Mouse (Mus musculus) E14TG2a.4 (cell line): ENCODE data around the gene Slc12a4.

Source experiments
- H3K27me3 ChIP-seq: 2 replicates; pipeline ENCODE4 v1.6.1; 2014; ENCODE audit warnings: low read length, control low read depth; ENCODE audit not compliant: insufficient read depth
- H3K36me3 ChIP-seq: 2 replicates; pipeline ENCODE4 v1.6.1; 2014; ENCODE audit warnings: low read length, control low read depth; ENCODE audit not compliant: insufficient read depth
- H3K4me1 ChIP-seq: replicated peaks from 2 replicates; pipeline ENCODE4 v1.6.1; 2014; ENCODE audit warnings: low read depth, low read length, control low read depth
- H3K4me3 ChIP-seq: replicated peaks from 2 replicates; pipeline ENCODE4 v1.5.1; 2014; ENCODE audit warnings: mild to moderate bottlenecking, low read length
- H3K9me3 ChIP-seq: 2 replicates; pipeline ENCODE4 v1.6.1; 2014; ENCODE audit warnings: low read length, control low read depth
- CTCF ChIP-seq: conservative IDR thresholded peaks from 2 replicates; pipeline ENCODE4 v1.5.1; 2014; ENCODE audit warnings: low read length
- NANOG ChIP-seq: IDR thresholded peaks from 2 replicates; pipeline ENCODE4 v1.6.1; 2014; ENCODE audit warnings: borderline replicate concordance, low read length, mixed read lengths
- POU5F1 ChIP-seq: IDR thresholded peaks from 2 replicates; pipeline ENCODE4 v1.6.1; 2014; ENCODE audit warnings: low read length, borderline replicate concordance

Gene Slc12a4

DNA sequence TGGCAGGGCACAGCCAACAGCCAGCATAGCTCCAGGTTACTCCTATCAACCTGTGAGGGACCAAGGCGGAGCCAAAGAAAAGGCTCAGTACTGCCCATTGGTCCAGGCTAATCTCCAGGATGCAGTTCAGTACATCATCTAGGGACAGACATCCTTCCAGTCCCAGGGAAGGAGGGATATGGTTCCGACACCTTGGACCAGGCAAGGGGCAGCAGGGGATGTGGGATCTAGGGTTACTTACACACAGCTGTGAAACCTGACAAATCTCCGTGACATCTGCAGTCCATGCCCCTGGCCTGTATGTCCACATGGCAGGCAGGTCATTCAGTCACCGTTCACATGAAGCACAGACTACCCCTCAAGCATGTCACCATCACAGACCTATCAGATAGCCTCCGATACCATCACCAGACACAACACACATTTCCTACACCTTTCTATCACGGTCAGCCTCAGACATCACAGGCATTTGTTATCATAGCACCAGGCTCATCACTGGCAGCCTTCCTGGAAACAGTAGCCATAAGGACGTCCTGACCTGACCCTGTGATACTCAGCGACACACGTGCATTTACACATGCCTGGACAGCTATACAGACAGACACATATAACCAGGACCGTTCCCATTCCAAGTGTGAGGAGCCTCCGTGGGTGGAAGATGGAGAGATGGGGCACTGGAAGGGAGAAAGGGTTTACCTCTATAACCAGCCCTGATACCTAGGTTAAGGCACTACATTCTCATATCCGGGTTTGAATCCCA, 1.2 kb downstream of the Slc12a4 start:
- Histone ChIP-seq H3K4me3 (peak overlapping the region; percentile 94), H3K27me3 (peaks cover 6% of the 10 kb centered on the region; the same call in 1 of the 2 replicates), H3K9me3 (no peaks in the 10 kb centered on the region), H3K4me1 (peaks cover 89% of the 10 kb centered on the region), H3K36me3 (peaks cover 16% of the 10 kb centered on the region)
- TF ChIP-seq POU5F1 (no peak), CTCF (no peak), NANOG (no peak)

GRCm38 (mm10) chr8:105961536-105961935, 4.4 kb downstream of the Slc12a4 start:
- Histone ChIP-seq H3K27me3 (peaks cover 4% of the 10 kb centered on the region; the same call in 1 of the 2 replicates), H3K36me3 (peaks cover 46% of the 10 kb centered on the region), H3K4me1 (peaks cover 73% of the 10 kb centered on the region), H3K9me3 (no peaks in the 10 kb centered on the region), H3K4me3 (peak overlapping the region; percentile 69)
- TF ChIP-seq CTCF (no peak), NANOG (no peak), POU5F1 (no peak)

GRCm38 (mm10) chr8:105961101-105961500, 4.8 kb downstream of the Slc12a4 start:
- H3K4me3 ChIP-seq = peak overlapping the region; percentile 69
- no peaks in the 10 kb centered on the region for H3K9me3 ChIP-seq
- H3K4me1 ChIP-seq = peaks cover 69% of the 10 kb centered on the region
- TF ChIP-seq POU5F1 (no peak), CTCF (no peak), NANOG (no peak)
- peaks cover 4% of the 10 kb centered on the region; the same call in 1 of the 2 replicates for H3K27me3 ChIP-seq
- H3K36me3 ChIP-seq = peaks cover 50% of the 10 kb centered on the region

DNA sequence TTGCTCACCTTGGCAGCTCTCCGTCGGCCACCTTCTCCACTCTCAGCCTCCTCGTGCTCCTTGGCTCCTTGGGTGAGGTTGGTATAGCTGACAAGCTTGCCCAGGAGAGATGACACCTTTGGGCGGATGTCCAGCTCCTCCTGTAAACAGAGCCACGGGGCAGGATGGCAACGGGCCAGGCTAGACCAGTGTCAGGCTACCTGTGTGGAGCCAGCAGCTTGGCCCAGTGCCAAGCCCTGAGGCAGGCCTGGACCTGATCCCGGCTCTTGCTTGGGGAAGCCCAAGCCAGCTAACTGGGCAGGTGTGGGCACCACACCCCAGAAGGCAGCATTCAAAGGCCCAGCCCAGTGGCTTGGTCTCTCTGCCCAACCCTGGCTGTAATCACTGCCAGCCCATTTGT, 6.5 kb downstream of the Slc12a4 start:
- Histone ChIP-seq H3K4me1 (peaks cover 68% of the 10 kb centered on the region), H3K36me3 (peaks cover 67% of the 10 kb centered on the region), H3K9me3 (no peaks in the 10 kb centered on the region), H3K4me3 (no peak overlapping the region), H3K27me3 (no peaks in the 10 kb centered on the region)
- no peak for TF ChIP-seq CTCF
- no peak for TF ChIP-seq POU5F1
- TF ChIP-seq NANOG = no peak

GRCm38 (mm10) chr8:105957813-105958212, 8.1 kb downstream of the Slc12a4 start:
- no peaks in the 10 kb centered on the region for H3K27me3 ChIP-seq
- H3K36me3 ChIP-seq = peaks cover 76% of the 10 kb centered on the region
- peaks cover 60% of the 10 kb centered on the region for H3K4me1 ChIP-seq
- no peaks in the 10 kb centered on the region for H3K9me3 ChIP-seq
- H3K4me3 ChIP-seq = no peak overlapping the region
- TF ChIP-seq POU5F1 (no peak), NANOG (no peak), CTCF (no peak)

DNA sequence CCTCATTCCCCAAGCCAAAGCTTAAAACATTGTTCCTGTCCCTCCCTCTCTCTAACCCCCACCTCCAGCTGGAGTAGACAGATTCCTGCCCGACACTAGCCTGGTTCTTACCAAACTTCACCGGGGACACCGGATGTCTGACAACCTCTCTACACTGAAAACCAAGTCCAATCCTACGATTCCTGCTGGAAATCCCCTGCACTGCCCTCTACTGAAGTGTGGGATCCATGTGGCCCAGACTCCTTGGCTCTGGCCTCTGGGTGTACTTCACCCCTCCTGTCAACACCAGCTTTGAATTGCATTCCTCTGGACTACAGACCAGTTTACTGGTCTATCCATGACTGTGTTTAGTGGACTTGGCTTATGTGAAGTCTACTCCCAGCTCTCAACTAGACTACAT, 9.3 kb downstream of the Slc12a4 start:
- Histone ChIP-seq H3K4me3 (no peak overlapping the region), H3K4me1 (peaks cover 54% of the 10 kb centered on the region), H3K27me3 (no peaks in the 10 kb centered on the region), H3K36me3 (peaks cover 88% of the 10 kb centered on the region), H3K9me3 (no peaks in the 10 kb centered on the region)
- no peak for TF ChIP-seq CTCF
- no peak for TF ChIP-seq NANOG
- no peak for TF ChIP-seq POU5F1

DNA sequence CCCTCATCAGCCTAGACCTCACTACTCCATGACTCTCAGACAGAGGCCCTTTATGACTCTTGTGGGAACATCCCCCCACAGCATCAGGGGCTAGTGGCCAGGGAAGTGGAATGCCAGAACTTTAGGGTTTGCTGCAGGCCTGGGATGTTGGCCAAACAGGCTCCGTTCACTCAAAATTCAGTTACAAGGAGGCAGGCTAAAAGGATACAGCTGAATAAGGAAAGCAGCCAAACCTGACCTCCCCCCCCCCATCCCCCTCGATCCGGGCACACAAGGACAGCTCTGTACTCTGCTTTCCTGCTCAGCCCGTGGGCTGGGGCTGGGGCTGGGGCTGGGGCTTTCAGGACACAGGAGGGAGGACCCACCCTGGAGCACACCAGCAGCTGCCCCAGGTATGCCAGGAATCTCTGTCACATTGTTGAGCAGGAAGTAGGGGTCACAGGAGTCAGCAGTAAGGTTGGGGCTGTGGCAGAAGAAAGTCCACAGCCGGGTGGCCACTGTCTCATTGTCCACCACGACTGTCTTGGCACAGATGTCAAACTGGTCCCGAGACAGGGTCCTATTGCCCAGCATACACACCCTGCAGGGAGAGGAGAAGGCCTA, 14.7 kb downstream of the Slc12a4 start:
- Histone ChIP-seq H3K27me3 (no peaks in the 10 kb centered on the region), H3K4me3 (no peak overlapping the region), H3K9me3 (no peaks in the 10 kb centered on the region), H3K36me3 (peaks cover 100% of the 10 kb centered on the region), H3K4me1 (peaks cover 45% of the 10 kb centered on the region)
- TF ChIP-seq POU5F1 (no peak), NANOG (no peak), CTCF (no peak)

GRCm38 (mm10) chr8:105949350-105949749, 16.5 kb downstream of the Slc12a4 start:
- Histone ChIP-seq H3K9me3 (no peaks in the 10 kb centered on the region), H3K36me3 (peaks cover 100% of the 10 kb centered on the region), H3K4me1 (peaks cover 42% of the 10 kb centered on the region), H3K4me3 (no peak overlapping the region), H3K27me3 (no peaks in the 10 kb centered on the region)
- no peak for TF ChIP-seq NANOG
- no peak for TF ChIP-seq POU5F1
- TF ChIP-seq CTCF = no peak

- Histone ChIP-seq H3K27me3 (no peaks in the 10 kb centered on the region), H3K4me3 (peak within 1 kb of the TSS; percentile 13; the same call in 1 of the 2 replicates), H3K36me3 (peaks cover 85% of the 10 kb centered on the region), H3K9me3 (no peaks in the 10 kb centered on the region), H3K4me1 (peaks cover 49% of the 10 kb centered on the region)
- TF ChIP-seq POU5F1 = no peak
- no peak for TF ChIP-seq NANOG
- TF ChIP-seq CTCF = no peak
These were observed 22.6 kb downstream of the Slc12a4 start, which contains the start of gene Lcat for GRCm38 (mm10) chr8:105943321-105943739. TSS of gene Lcat (minus strand) at chr8:105943382.
